In genomic region chr3:95739353-95740104, GRCm38 (mm10) we compare ENCODE assay signal across 8 mouse cellular contexts. TPM values are rescaled to one million over a fixed set of nuclear protein-coding genes. Genes with fewer than 3 reads are reported as not detected.
DNase-seq lines count a peak whose midpoint lies in the region; ATAC-seq lines count a peak whose summit lies in the region.

Gene Ecm1, minus strand, starts transcription at chr3:95739569.

- peaks cover 6% of the 10 kb centered on the region; the same call in 1 of the 2 replicates for H3K4me1 ChIP-seq in brown adipose tissue, adult 24 weeks (ENCODE audit: control insufficient read depth, insufficient read depth, insufficient read length, low read length)
- H3K4me1 ChIP-seq in heart, embryonic 12.5 days (replicated peaks): peaks cover 58% of the 10 kb centered on the region
- H3K4me1 ChIP-seq in kidney, embryonic 14.5 days (ENCODE audit: control insufficient read depth, insufficient read depth, low read length): peaks cover 20% of the 10 kb centered on the region
- peaks cover 34% of the 10 kb centered on the region for H3K4me1 ChIP-seq in liver, embryonic 15.5 days (replicated peaks)
- H3K4me1 ChIP-seq in neural tube, embryonic 15.5 days: no peaks in the 10 kb centered on the region

- peak; percentile 65 for DNase-seq in ovary, adult 18-20 months (ENCODE audit: low spot score)
- DNase-seq in ovary, postnatal 10 days (ENCODE audit: low spot score): no peak
- no peak for DNase-seq in cerebellum, adult 18-20 months

- WGBS in heart, embryonic 12.5 days: 33% methylated on average over 7 of the region's 7 CpGs
- 58% methylated on average over 7 of the region's 7 CpGs for WGBS in kidney, embryonic 14.5 days
- 52% methylated on average over 7 of the region's 7 CpGs for WGBS in liver, embryonic 15.5 days (ENCODE audit: insufficient replicate concordance)
- 76% methylated on average over 7 of the region's 7 CpGs for WGBS in neural tube, embryonic 15.5 days

- peak; percentile 45 for ATAC-seq in heart, embryonic 12.5 days (ENCODE audit: insufficient number of reproducible peaks, low FRiP score)
- ATAC-seq in kidney, embryonic 14.5 days (ENCODE audit: low FRiP score, low TSS enrichment): peak; percentile 41; the same call in 1 of the 2 replicates
- ATAC-seq in liver, embryonic 15.5 days (ENCODE audit: insufficient read depth): no peak
- ATAC-seq in neural tube, embryonic 15.5 days (ENCODE audit: low FRiP score): no peak

- peak within 1 kb of the TSS; percentile 41 for H3K4me3 ChIP-seq in brown adipose tissue, adult 24 weeks (ENCODE audit: insufficient read depth, low read depth, low read length)
- H3K4me3 ChIP-seq in heart, embryonic 12.5 days: peak within 1 kb of the TSS; percentile 14
- peak within 1 kb of the TSS; percentile 22 for H3K4me3 ChIP-seq in kidney, embryonic 14.5 days (ENCODE audit: low read length)
- H3K4me3 ChIP-seq in liver, embryonic 15.5 days (replicated peaks): no peak within 1 kb of the TSS
- no peak within 1 kb of the TSS for H3K4me3 ChIP-seq in neural tube, embryonic 15.5 days (replicated peaks)

- H3K27ac ChIP-seq in brown adipose tissue, adult 24 weeks (replicated peaks; ENCODE audit: low read depth, low read length): peak within 1 kb of the TSS; percentile 68
- H3K27ac ChIP-seq in heart, embryonic 12.5 days (ENCODE audit: poor library complexity, severe bottlenecking): peak within 1 kb of the TSS; percentile 85
- peak within 1 kb of the TSS; percentile 78 for H3K27ac ChIP-seq in kidney, embryonic 14.5 days (ENCODE audit: low read depth, low read length)
- H3K27ac ChIP-seq in liver, embryonic 15.5 days (replicated peaks): peak within 1 kb of the TSS; percentile 70
- H3K27ac ChIP-seq in neural tube, embryonic 15.5 days (replicated peaks): no peak within 1 kb of the TSS

- peak within 1 kb of the TSS; percentile 56 for H3K9ac ChIP-seq in heart, embryonic 12.5 days
- peak within 1 kb of the TSS; percentile 32; the same call in 1 of the 2 replicates for H3K9ac ChIP-seq in kidney, embryonic 14.5 days (ENCODE audit: low read depth, low read length)
- no peak within 1 kb of the TSS for H3K9ac ChIP-seq in liver, embryonic 15.5 days
- H3K9ac ChIP-seq in neural tube, embryonic 15.5 days (replicated peaks): no peak within 1 kb of the TSS

- peaks cover 61% of the 10 kb centered on the region for H3K36me3 ChIP-seq in heart, embryonic 12.5 days
- peaks cover 42% of the 10 kb centered on the region for H3K36me3 ChIP-seq in kidney, embryonic 14.5 days (ENCODE audit: control insufficient read depth, insufficient read depth, low read length)
- peaks cover 40% of the 10 kb centered on the region for H3K36me3 ChIP-seq in liver, embryonic 15.5 days (replicated peaks)
- H3K36me3 ChIP-seq in neural tube, embryonic 15.5 days: peaks cover 68% of the 10 kb centered on the region

- peak within 1 kb of the TSS; percentile 47 for H3K4me2 ChIP-seq in heart, embryonic 12.5 days
- peak within 1 kb of the TSS; percentile 39 for H3K4me2 ChIP-seq in kidney, embryonic 14.5 days (replicated peaks; ENCODE audit: low read depth, low read length)
- H3K4me2 ChIP-seq in liver, embryonic 15.5 days: peak within 1 kb of the TSS; percentile 23; the same call in 1 of the 2 replicates
- H3K4me2 ChIP-seq in neural tube, embryonic 15.5 days: no peak within 1 kb of the TSS

- no peaks in the 10 kb centered on the region for H3K27me3 ChIP-seq in heart, embryonic 12.5 days (replicated peaks)
- no peaks in the 10 kb centered on the region for H3K27me3 ChIP-seq in kidney, embryonic 14.5 days (ENCODE audit: control insufficient read depth, insufficient read depth, low read length)
- no peaks in the 10 kb centered on the region for H3K27me3 ChIP-seq in liver, embryonic 15.5 days
- no peaks in the 10 kb centered on the region for H3K27me3 ChIP-seq in neural tube, embryonic 15.5 days (replicated peaks)

- H3K9me3 ChIP-seq in heart, embryonic 12.5 days (replicated peaks): no peaks in the 10 kb centered on the region
- no peaks in the 10 kb centered on the region for H3K9me3 ChIP-seq in kidney, embryonic 14.5 days (ENCODE audit: control insufficient read depth, low read length)
- H3K9me3 ChIP-seq in liver, embryonic 15.5 days (replicated peaks): no peaks in the 10 kb centered on the region
- H3K9me3 ChIP-seq in neural tube, embryonic 15.5 days (replicated peaks): no peaks in the 10 kb centered on the region

RNA-seq across cellular contexts. Expression of gene Ecm1, which starts in this region (rescaled TPM):
- polyA plus RNA-seq in brown adipose tissue, adult 24 weeks (2012; ENCODE audit: insufficient read depth, insufficient read length, missing spikeins): 41.5 and 48.8 TPM in 2 replicates
- polyA plus RNA-seq in heart, embryonic 12.5 days (2016; fragmentation: Nextera tagmentation; extraction: Ambion mirVana): 82.4 and 90.1 TPM in 2 replicates
- 168 and 204 TPM in 2 replicates for polyA plus RNA-seq in kidney, embryonic 14.5 days (2014; fragmentation: Nextera tagmentation; extraction: Ambion mirVana)
- polyA plus RNA-seq in liver, embryonic 15.5 days (2015; fragmentation: Nextera tagmentation; extraction: Ambion mirVana): 17.4 and 18.2 TPM in 2 replicates
- polyA plus RNA-seq in neural tube, embryonic 15.5 days (2015; fragmentation: Nextera tagmentation; extraction: Ambion mirVana): 11.6 and 11.8 TPM in 2 replicates

Comparison
In these comparisons a context has a peak if more than half of its experiments do, and no peak if none do; other contexts are left out.
1. H3K4me3 ChIP-seq: peak in brown adipose tissue, adult 24 weeks (single experiment), heart, embryonic 12.5 days (single experiment) and kidney, embryonic 14.5 days (single experiment); none in liver, embryonic 15.5 days (single experiment) and neural tube, embryonic 15.5 days (single experiment).
2. ATAC-seq: peak in heart, embryonic 12.5 days (single experiment) and kidney, embryonic 14.5 days (single experiment); none in liver, embryonic 15.5 days (single experiment) and neural tube, embryonic 15.5 days (single experiment).
3. H3K9ac ChIP-seq: peak in heart, embryonic 12.5 days (single experiment) and kidney, embryonic 14.5 days (single experiment); none in liver, embryonic 15.5 days (single experiment) and neural tube, embryonic 15.5 days (single experiment).